Mouse (Mus musculus): ENCODE measurements around the gene Cacna1a.

DNA sequence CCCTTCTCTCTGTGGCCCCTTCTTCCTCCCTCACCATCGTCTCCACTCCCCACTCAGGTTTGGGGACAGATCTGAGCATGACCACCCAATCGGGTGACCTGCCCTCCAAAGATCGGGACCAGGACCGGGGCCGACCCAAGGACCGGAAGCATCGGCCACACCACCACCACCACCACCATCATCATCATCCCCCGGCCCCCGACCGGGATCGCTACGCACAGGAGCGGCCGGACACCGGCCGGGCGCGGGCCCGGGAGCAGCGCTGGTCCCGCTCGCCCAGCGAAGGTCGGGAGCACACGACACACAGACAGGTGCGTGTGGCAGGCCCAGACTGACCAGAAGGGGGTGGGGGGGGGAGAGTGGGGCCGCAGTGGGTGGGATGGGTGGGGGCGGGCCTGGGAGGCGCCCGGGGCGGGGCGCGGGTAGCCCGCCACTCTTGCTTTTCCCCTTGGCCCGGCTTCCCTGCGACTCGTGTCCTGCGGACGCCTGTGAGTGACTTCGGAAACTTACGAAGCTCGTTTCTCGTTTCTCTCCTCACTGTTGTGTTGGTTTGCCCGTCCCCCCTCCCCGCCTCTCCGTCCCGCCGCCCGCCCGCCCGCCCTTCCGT, 250.4 kb downstream of the Cacna1a start:
- no peak for TF ChIP-seq CTCF (IDR thresholded peaks at IDR 0.05; ENCODE audit: low read depth)
- TF ChIP-seq EP300 (IDR thresholded peaks at IDR 0.05; ENCODE audit: low read depth) = no peak
